Mouse (Mus musculus) lung, postnatal 0 days (tissue): ENCODE measurements around the gene Slc12a9.

Experiments used
- CTCF ChIP-seq: IDR thresholded peaks from 2 replicates; pipeline ENCODE4 v1.5.1; 2016; ENCODE audit warnings: antibody characterized with exemption, mild to moderate bottlenecking
- EP300 ChIP-seq: IDR thresholded peaks from 2 replicates; pipeline ENCODE4 v1.6.1; 2016; ENCODE audit warnings: antibody characterized with exemption, mild to moderate bottlenecking, control low read depth

DNA sequence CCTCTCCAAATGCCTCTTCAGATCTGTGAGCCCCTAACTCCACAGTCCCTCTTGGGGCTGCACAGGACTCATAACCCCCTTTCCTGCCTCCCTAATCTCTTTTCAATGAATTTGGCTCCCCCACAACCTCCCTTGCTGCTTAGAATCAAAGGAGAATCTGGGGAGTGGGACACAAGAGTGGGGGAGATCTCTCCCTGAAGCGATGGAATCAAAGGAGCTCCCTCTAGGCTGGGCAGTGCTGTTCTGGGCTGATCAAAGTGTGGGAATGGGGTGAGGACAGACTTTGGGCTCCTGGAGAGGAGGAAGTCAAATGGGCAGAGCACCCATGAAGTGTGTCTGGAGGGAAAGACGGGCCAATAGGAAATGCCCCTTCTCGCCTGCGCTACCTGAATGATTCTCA, 18.0 kb upstream of the Slc12a9 start:
- TF ChIP-seq CTCF (no peak), EP300 (no peak)
